Mouse (Mus musculus): ENCODE measurements around the gene Gm38394. TPM values are rescaled to one million over a fixed set of nuclear protein-coding genes. Genes with fewer than 3 reads are reported as not detected.
"Not testable (repeated sequence)": the region's sequence is repeated elsewhere in the genome, so short reads cannot be mapped to it uniquely, and the experiment has no call there.

The Gm38394 gene
- polyA plus RNA-seq, 1 experiment from 2014 or later: 3.2 TPM

DNA sequence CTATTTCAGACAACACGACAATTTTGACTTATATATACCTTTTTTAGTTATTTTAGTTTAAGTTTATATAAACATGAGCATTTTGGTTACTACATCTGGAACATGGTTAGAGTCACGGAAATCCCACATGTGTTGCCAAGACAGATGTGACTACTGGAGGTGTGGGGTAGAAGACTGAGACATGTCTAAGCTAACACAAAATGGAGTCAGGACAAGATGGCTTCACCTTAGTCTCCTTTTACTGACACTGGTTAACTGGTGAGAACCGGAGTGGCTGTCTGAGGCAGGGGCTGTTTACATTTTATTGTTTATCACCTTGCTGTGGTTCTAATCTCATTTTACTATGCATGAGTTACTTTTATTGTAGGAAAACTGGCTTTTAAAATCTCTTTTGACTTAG, 7.5 kb upstream of the Gm38394 start:
- 81% methylated on average over 3 of the region's 3 CpGs for WGBS
- Histone ChIP-seq H3K4me2 (ENCODE audit: low read depth, low read length) (no peak overlapping the region), H3K9me3 (ENCODE audit: control insufficient read depth, low read length) (no peaks in the 10 kb centered on the region), H3K27ac (ENCODE audit: low read length) (no peak overlapping the region), H3K4me3 (ENCODE audit: low read length) (no peak overlapping the region), H3K4me1 (ENCODE audit: control insufficient read depth, insufficient read depth, low read length) (0 out of 2 replicates have a peak, but pooled peaks cover 9% of the 10 kb centered on the region), H3K36me3 (ENCODE audit: control insufficient read depth, insufficient read depth, low read length) (no peaks in the 10 kb centered on the region), H3K9ac (ENCODE audit: low read depth, low read length) (no peak overlapping the region), H3K27me3 (replicated peaks; ENCODE audit: control insufficient read depth, insufficient read depth, low read length) (no peaks in the 10 kb centered on the region)
- ATAC-seq: no peak

DNA sequence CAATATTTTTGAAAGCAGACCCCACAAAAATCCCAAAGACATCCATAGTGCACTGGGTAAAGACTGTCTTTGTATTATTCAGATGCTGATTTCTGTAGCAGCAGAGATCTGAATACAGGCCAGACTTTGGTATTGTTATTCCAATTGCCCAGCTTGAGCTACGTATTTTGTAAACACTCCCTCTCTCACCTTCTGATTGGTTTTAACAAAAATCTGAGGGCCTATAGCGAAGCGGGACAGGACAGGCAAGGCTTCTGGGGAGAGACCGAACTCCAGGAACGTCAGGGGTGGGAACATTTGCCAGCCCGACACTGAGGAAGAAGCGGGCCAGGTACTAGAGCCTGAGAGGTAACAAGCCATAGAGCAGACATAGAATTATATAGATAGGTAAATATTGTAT, 6.6 kb upstream of the Gm38394 start:
- Histone ChIP-seq H3K27ac (ENCODE audit: low read length) (no peak overlapping the region), H3K9ac (ENCODE audit: low read depth, low read length) (no peak overlapping the region), H3K4me2 (ENCODE audit: low read depth, low read length) (no peak overlapping the region), H3K27me3 (replicated peaks; ENCODE audit: control insufficient read depth, insufficient read depth, low read length) (no peaks in the 10 kb centered on the region), H3K4me3 (ENCODE audit: low read length) (no peak overlapping the region), H3K36me3 (ENCODE audit: control insufficient read depth, insufficient read depth, low read length) (no peaks in the 10 kb centered on the region), H3K4me1 (ENCODE audit: control insufficient read depth, insufficient read depth, low read length) (0 out of 2 replicates have a peak, but pooled peaks cover 9% of the 10 kb centered on the region), H3K9me3 (ENCODE audit: control insufficient read depth, low read length) (no peaks in the 10 kb centered on the region)
- WGBS: 66% methylated on average over 7 of the region's 7 CpGs
- ATAC-seq: no peak

DNA sequence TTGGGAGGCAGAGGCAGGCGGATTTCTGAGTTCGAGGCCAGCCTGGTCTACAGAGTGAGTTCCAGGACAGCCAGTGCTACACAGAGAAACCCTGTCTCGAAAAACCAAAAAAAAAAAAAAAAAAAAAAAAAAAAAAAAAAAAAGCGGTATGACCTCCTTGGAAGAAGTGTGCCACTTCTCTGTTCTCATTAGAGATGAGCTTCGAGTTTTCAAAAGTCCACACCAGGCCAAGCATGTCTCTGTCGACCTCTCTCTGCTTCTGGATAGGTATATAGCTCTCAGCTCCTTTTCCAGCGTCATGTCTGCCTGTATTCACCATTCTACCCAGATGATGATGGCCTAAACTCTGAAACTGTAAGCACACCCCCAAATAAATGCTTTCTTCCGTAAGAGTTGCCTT, 4.6 kb upstream of the Gm38394 start:
- ATAC-seq; H3K27me3 ChIP-seq (replicated peaks; ENCODE audit: control insufficient read depth, insufficient read depth, low read length); H3K27ac ChIP-seq (ENCODE audit: low read length); H3K36me3 ChIP-seq (ENCODE audit: control insufficient read depth, insufficient read depth, low read length); H3K4me2 ChIP-seq (ENCODE audit: low read depth, low read length); H3K4me1 ChIP-seq (ENCODE audit: control insufficient read depth, insufficient read depth, low read length); H3K4me3 ChIP-seq (ENCODE audit: low read length); H3K9ac ChIP-seq (ENCODE audit: low read depth, low read length); H3K9me3 ChIP-seq (ENCODE audit: control insufficient read depth, low read length): not testable (repeated sequence)
- 86% methylated on average over 7 of the region's 8 CpGs for WGBS

- 65% methylated on average over 11 of the region's 11 CpGs for WGBS
- H3K9ac ChIP-seq (ENCODE audit: low read depth, low read length): no peak overlapping the region; the same call in 1 of the 2 replicates
These were observed 3.3 kb upstream of the Gm38394 start for GRCm38 (mm10) chr1:133664203-133664970.

DNA sequence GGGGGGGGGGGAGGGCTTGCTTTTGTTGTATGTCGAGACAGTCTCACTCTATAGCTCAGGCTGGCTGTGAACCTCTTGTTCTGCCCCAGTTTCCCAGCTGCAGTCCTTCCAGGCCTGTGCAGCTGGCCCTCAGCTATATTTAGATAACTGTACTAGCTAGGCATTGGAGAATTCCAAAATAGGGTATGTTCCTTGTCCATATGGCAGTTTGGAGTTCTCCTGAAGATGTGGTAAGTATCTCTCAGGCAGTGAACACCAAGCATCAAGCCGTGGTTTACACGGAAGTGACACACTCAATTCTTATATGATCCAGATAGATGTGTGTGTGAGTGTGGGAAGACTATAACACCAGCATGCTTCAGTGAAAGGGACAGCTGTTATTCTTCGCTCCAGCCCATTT, 2.3 kb upstream of the Gm38394 start:
- Histone ChIP-seq H3K4me2 (ENCODE audit: low read depth, low read length) (no peak overlapping the region), H3K4me1 (ENCODE audit: control insufficient read depth, insufficient read depth, low read length) (peaks cover 20% of the 10 kb centered on the region), H3K9ac (ENCODE audit: low read depth, low read length) (no peak overlapping the region), H3K36me3 (ENCODE audit: control insufficient read depth, insufficient read depth, low read length) (no peaks in the 10 kb centered on the region), H3K4me3 (ENCODE audit: low read length) (no peak overlapping the region), H3K27ac (ENCODE audit: low read length) (peak overlapping the region; percentile 55), H3K9me3 (ENCODE audit: control insufficient read depth, low read length) (no peaks in the 10 kb centered on the region), H3K27me3 (replicated peaks; ENCODE audit: control insufficient read depth, insufficient read depth, low read length) (no peaks in the 10 kb centered on the region)
- ATAC-seq: no peak
- WGBS: 56% methylated on average over 4 of the region's 4 CpGs

More at GRCm38 (mm10) chr1:133664203-133664970, 3.3 kb upstream of the Gm38394 start:
- H3K4me1 ChIP-seq (ENCODE audit: control insufficient read depth, insufficient read depth, low read length): peaks cover 12% of the 10 kb centered on the region
- no peak overlapping the region for H3K4me3 ChIP-seq (ENCODE audit: low read length)
- no peak overlapping the region for H3K4me2 ChIP-seq (ENCODE audit: low read depth, low read length)
- peak overlapping the region; percentile 55 for H3K27ac ChIP-seq (ENCODE audit: low read length)
- no peak for ATAC-seq
- H3K27me3 ChIP-seq (replicated peaks; ENCODE audit: control insufficient read depth, insufficient read depth, low read length): no peaks in the 10 kb centered on the region
- H3K36me3 ChIP-seq (ENCODE audit: control insufficient read depth, insufficient read depth, low read length): no peaks in the 10 kb centered on the region
- no peaks in the 10 kb centered on the region for H3K9me3 ChIP-seq (ENCODE audit: control insufficient read depth, low read length)

DNA sequence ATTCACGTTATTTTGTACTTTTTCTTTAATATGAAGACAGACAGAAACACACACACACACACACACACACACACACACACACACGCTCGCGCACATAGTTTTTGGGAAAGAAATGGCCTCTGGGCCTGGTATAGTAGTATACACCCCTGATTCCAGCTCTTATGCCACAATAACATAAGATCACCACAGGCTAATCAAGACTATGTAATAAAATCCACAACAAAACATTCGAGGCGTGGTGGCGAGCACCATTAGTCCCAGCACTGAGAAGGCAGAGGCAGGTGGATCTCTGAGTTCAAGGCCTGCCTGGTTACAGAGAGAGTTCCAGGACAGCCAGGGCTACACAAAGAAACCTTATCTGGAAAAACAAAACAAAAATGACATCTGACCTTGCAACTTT, 1.8 kb upstream of the Gm38394 start:
- Histone ChIP-seq H3K4me1 (ENCODE audit: control insufficient read depth, insufficient read depth, low read length) (peaks cover 24% of the 10 kb centered on the region), H3K27ac (ENCODE audit: low read length) (no peak overlapping the region), H3K27me3 (replicated peaks; ENCODE audit: control insufficient read depth, insufficient read depth, low read length) (no peaks in the 10 kb centered on the region), H3K4me3 (ENCODE audit: low read length) (no peak overlapping the region), H3K36me3 (ENCODE audit: control insufficient read depth, insufficient read depth, low read length) (no peaks in the 10 kb centered on the region), H3K9ac (ENCODE audit: low read depth, low read length) (no peak overlapping the region), H3K4me2 (ENCODE audit: low read depth, low read length) (no peak overlapping the region), H3K9me3 (ENCODE audit: control insufficient read depth, low read length) (no peaks in the 10 kb centered on the region)
- no peak for ATAC-seq
- WGBS: 94% methylated on average over 7 of the region's 7 CpGs

GRCm38 (mm10) chr1:133660466-133661202, 484 bp downstream of the Gm38394 start, which contains the start of gene Zbed6:
Gene Zbed6 (minus strand): TSS chr1:133660885.
- Histone ChIP-seq H3K27me3 (replicated peaks; ENCODE audit: control insufficient read depth, insufficient read depth, low read length) (no peaks in the 10 kb centered on the region), H3K27ac (ENCODE audit: low read length) (peak within 1 kb of the TSS; percentile 87), H3K9ac (ENCODE audit: low read depth, low read length) (peak within 1 kb of the TSS; percentile 91), H3K4me3 (ENCODE audit: low read length) (peak within 1 kb of the TSS; percentile 74), H3K4me2 (ENCODE audit: low read depth, low read length) (peak within 1 kb of the TSS; percentile 85), H3K4me1 (ENCODE audit: control insufficient read depth, insufficient read depth, low read length) (peaks cover 37% of the 10 kb centered on the region), H3K36me3 (ENCODE audit: control insufficient read depth, insufficient read depth, low read length) (no peaks in the 10 kb centered on the region), H3K9me3 (ENCODE audit: control insufficient read depth, low read length) (no peaks in the 10 kb centered on the region)
- ATAC-seq: peak; percentile 86
- WGBS: under 1% methylated on average over 37 of the region's 41 CpGs

- H3K4me1 ChIP-seq (ENCODE audit: control insufficient read depth, insufficient read depth, low read length): peaks cover 32% of the 10 kb centered on the region
- ATAC-seq: no peak
- H3K27ac ChIP-seq (ENCODE audit: low read length): no peak overlapping the region
- no peaks in the 10 kb centered on the region for H3K36me3 ChIP-seq (ENCODE audit: control insufficient read depth, insufficient read depth, low read length)
- H3K9me3 ChIP-seq (ENCODE audit: control insufficient read depth, low read length): no peaks in the 10 kb centered on the region
- no peak overlapping the region; the same call in 1 of the 2 replicates for H3K4me2 ChIP-seq (ENCODE audit: low read depth, low read length)
- H3K4me3 ChIP-seq (ENCODE audit: low read length): no peak overlapping the region
- 72% methylated on average over 3 of the region's 3 CpGs for WGBS
- H3K27me3 ChIP-seq (replicated peaks; ENCODE audit: control insufficient read depth, insufficient read depth, low read length): no peaks in the 10 kb centered on the region
- H3K9ac ChIP-seq (ENCODE audit: low read depth, low read length): no peak overlapping the region
These were observed 2.2 kb downstream of the Gm38394 start for GRCm38 (mm10) chr1:133658878-133659277.

DNA sequence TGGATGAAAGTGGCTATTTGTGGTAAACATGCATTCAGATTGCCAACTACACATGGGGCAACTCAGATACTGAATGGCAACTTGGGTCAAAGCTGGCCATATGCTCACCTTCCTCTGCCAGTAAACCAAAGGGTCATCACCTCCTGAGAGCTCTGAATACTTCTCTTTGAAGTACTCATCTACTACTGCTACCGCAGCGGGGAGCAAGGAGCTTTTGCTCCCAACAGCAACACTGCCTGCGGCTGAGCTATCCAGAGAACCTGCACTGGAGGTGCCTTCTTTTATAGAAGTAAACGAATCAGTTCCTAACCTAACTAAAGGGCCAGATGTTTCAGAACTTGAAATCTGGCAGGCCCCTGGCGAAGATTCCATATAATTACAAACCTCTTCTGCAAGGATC, 4.3 kb downstream of the Gm38394 start:
- 46% methylated on average over 5 of the region's 5 CpGs for WGBS
- no peak overlapping the region; the same call in 1 of the 2 replicates for H3K9ac ChIP-seq (ENCODE audit: low read depth, low read length)
- no peaks in the 10 kb centered on the region for H3K27me3 ChIP-seq (replicated peaks; ENCODE audit: control insufficient read depth, insufficient read depth, low read length)
- H3K4me2 ChIP-seq (ENCODE audit: low read depth, low read length): no peak overlapping the region
- peaks cover 33% of the 10 kb centered on the region for H3K4me1 ChIP-seq (ENCODE audit: control insufficient read depth, insufficient read depth, low read length)
- no peak for ATAC-seq
- no peak overlapping the region for H3K27ac ChIP-seq (ENCODE audit: low read length)
- no peaks in the 10 kb centered on the region for H3K9me3 ChIP-seq (ENCODE audit: control insufficient read depth, low read length)
- no peak overlapping the region for H3K4me3 ChIP-seq (ENCODE audit: low read length)
- H3K36me3 ChIP-seq (ENCODE audit: control insufficient read depth, insufficient read depth, low read length): 0 out of 2 replicates have a peak, but pooled peaks cover 2% of the 10 kb centered on the region

Data from intestine, embryonic 16.5 days (tissue).